Mouse (Mus musculus): ENCODE data around the gene Ints14.

DNA sequence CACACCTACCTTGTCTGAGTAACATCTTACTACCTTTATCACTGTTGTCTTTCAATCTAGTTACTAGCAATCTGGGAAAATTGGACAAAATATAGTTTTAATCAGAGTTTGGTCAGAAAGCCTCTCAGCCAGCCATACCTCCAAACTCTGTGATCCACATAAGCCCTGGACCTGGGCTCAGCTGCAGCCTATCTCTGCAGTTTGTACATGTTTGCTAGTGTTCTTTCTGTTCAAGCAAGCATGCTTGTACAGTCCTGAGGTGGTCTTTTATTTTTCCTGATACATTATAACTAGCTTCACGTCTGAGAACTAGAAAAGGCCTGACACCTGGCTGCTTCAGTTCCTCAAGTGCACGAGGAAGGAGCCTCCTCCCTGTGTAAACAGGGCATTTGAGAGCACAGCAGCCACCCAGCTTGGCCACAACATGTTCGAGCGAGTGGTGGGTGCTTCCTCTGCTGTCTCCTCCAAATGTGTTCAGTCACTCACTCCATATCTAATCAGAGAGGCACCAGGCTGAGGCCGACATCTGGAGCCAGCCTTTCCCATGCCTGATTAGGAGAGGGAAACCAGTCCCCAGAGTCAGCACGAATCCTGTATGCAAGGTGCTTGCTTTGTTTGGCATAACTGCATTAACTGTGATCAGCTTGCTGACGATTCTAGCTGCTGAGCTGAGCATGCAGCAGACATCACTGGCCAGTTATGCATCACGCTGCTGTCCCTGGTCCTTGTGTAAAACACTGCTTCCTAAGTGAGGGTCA lies 24.5 kb downstream of the Ints14 start:
- no peak for TF ChIP-seq CTCF (conservative IDR thresholded peaks at IDR 0.05 in 1 of 2, IDR thresholded peaks at IDR 0.05 in 1 of 2; ENCODE audit: low read depth in 2 of 2, low read length in 2 of 2)
- no peak for TF ChIP-seq POLR2A (IDR thresholded peaks at IDR 0.05; ENCODE audit: low read depth, low read length)
- no peak for TF ChIP-seq E2F4 (IDR thresholded peaks at IDR 0.05; ENCODE audit: insufficient replicate concordance, low read depth, low read length)
- TF ChIP-seq EP300 (IDR thresholded peaks at IDR 0.05; ENCODE audit: low read length): no peak
- TF ChIP-seq USF2 (conservative IDR thresholded peaks at IDR 0.05; ENCODE audit: low read depth, low read length): no peak
- no peak for TF ChIP-seq ZKSCAN1 (IDR thresholded peaks at IDR 0.05; ENCODE audit: borderline replicate concordance, low read depth, low read length)
- no peak for TF ChIP-seq SIN3A (IDR thresholded peaks at IDR 0.05; ENCODE audit: low read length)
- TF ChIP-seq MEF2A (IDR thresholded peaks at IDR 0.05; ENCODE audit: borderline replicate concordance, low read depth, low read length): no peak
- TF ChIP-seq CHD2 (IDR thresholded peaks at IDR 0.05; ENCODE audit: low read length): no peak
- no peak for TF ChIP-seq JUN (IDR thresholded peaks at IDR 0.05; ENCODE audit: insufficient read depth, low read depth, low read length)
- TF ChIP-seq ELF1 (IDR thresholded peaks at IDR 0.05; ENCODE audit: low read depth, low read length): no peak
- no peak for TF ChIP-seq TCF12 (IDR thresholded peaks at IDR 0.05; ENCODE audit: low read depth, low read length)
- TF ChIP-seq SMC3 (IDR thresholded peaks at IDR 0.05; ENCODE audit: low read depth, low read length): no peak

All from CH12.LX (cell line).